Mouse (Mus musculus) heart, postnatal 36 days (tissue): ENCODE measurements around the gene Ercc1. TPM values are rescaled to one million over a fixed set of nuclear protein-coding genes. Genes with fewer than 3 reads are reported as not detected.

ENCODE experiments used
- DNase-seq, 2 experiments: peaks; one replicate each; pipeline ENCODE4 v3.0.0; 2021 to 2022
- intact Hi-C: fragments of 180-260 bp; cut with DNase I; formaldehyde crosslinking; loops from one replicate; pipeline ENCODE4 v1.15.1; 2025
- microRNA-seq, 2 experiments: library from miRNA; unstranded; fragments of <30 nt; microRNA quantifications; one replicate each; pipeline ENCODE4 v1.2.0; 2021; ENCODE audit warnings: borderline number of aligned reads in 2 of 2
- total RNA-seq, 2 experiments: library from RNA; stranded (reverse); gene quantifications; 2 replicates each; pipeline ENCODE4 v1.2.3; 2021

The Ercc1 gene
- total RNA-seq, 2 experiments from 2014 or later = 43.4 to 48.0 TPM

GRCm38 (mm10) chr7:19402535-19403112, 58.0 kb downstream of the Ercc1 start:
- no peak for DNase-seq
- intact Hi-C loops = loop anchor here (10.0 kb wide), 1 partner anchor 302 kb away; no protein-coding TSS in a partner anchor

- peak; percentile 31 to 36 for DNase-seq
- intact Hi-C loops = loop anchor here (10.0 kb wide), 1 partner anchor 301 kb away; no protein-coding TSS in a partner anchor
These were observed 59.2 kb downstream of the Ercc1 start, which contains the start of gene Klc3 for GRCm38 (mm10) chr7:19403731-19404296. Gene Klc3 (minus strand): TSS chr7:19404104.

DNA sequence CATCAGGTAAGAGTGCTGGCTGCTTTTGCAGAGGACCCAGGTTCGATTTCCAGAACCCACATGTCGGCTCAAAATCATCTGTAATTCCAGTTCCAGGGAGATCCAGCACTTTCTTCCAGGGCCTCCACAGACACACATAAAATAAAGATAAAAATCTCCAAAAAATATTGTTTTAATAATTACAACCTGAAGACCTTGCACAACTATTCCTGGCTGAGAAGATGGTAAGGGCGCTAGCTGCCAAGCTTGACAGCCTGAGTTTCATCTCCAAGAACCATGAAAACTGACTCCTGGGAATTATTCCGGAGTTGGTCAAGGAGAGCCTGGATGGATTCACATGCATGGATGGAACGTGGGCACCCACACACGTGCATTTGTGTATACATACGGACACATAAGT, 59.9 kb downstream of the Ercc1 start, which contains the start of gene Ckm:
TSS of gene Ckm (plus strand) at position 301 of the 400 bp plus-strand sequence.
- DNase-seq = no peak
- intact Hi-C loops = loop anchor here (10.0 kb wide), 1 partner anchor 300 kb away; no protein-coding TSS in a partner anchor

GRCm38 (mm10) chr7:19405417-19405816, 60.8 kb downstream of the Ercc1 start:
- intact Hi-C loops = loop anchor here (5.0 to 10.0 kb wide), 4 partner anchors 97 to 299 kb away; no protein-coding TSS in a partner anchor
- DNase-seq = peak; percentile 81 to 94

Small RNA genes lying within 50 kb of the gene (microRNA-seq; reads per million reads assigned to microRNA genes)
- gene Mir343 = 0 reads per million in 2 experiments

Other genes starting within 250 kb of the Ercc1 start
- gene Gm4969, start 226.4 kb upstream of the Ercc1 start, total RNA-seq = not detected
- 1 to 10 TPM; 4.6 to 5.3 TPM for gene Fbxo46, start 224.9 kb upstream of the Ercc1 start, total RNA-seq
- 1 to 10 TPM; 3.8 to 4.8 TPM for gene Qpctl, start 195.5 kb upstream of the Ercc1 start, total RNA-seq
- 10 to 100 TPM; 66.8 to 67.0 TPM for gene Snrpd2, start 195.1 kb upstream of the Ercc1 start, total RNA-seq
- under 1 TPM in 1 of 2 experiments, not detected in 1; 0.14 TPM for gene Gipr, start 178.7 kb upstream of the Ercc1 start, total RNA-seq
- gene Eml2, start 168.4 kb upstream of the Ercc1 start, total RNA-seq = 10 to 100 TPM; 34.3 to 44.4 TPM
- gene Gpr4, start 132.2 kb upstream of the Ercc1 start, total RNA-seq = 10 to 100 TPM in 1 of 2 experiments, 1 to 10 TPM in 1; 7.9 to 10.6 TPM
- 10 to 100 TPM; 53.9 to 62.9 TPM for gene Opa3, start 116.4 kb upstream of the Ercc1 start, total RNA-seq
- 10 to 100 TPM; 32.6 to 36.1 TPM for gene Vasp, start 73.0 kb upstream of the Ercc1 start, total RNA-seq
- not detected for gene Ppm1n, start 64.7 kb upstream of the Ercc1 start, total RNA-seq
- gene Rtn2, start 62.2 kb upstream of the Ercc1 start, total RNA-seq = 100 to 1,000 TPM; 137 to 148 TPM
- gene Fosb, start 34.7 kb upstream of the Ercc1 start, total RNA-seq = under 1 TPM; 0.14 to 0.86 TPM
- 10 to 100 TPM; 10.4 to 11.2 TPM for gene Cd3eap, start 14.7 kb downstream of the Ercc1 start, total RNA-seq
- gene Ppp1r13l, start 15.0 kb downstream of the Ercc1 start, total RNA-seq = 10 to 100 TPM; 35.8 to 44.2 TPM
- gene Ercc2, start 37.2 kb downstream of the Ercc1 start, total RNA-seq = 10 to 100 TPM; 11.8 to 12.0 TPM
- gene Klc3, start 59.3 kb downstream of the Ercc1 start, total RNA-seq = under 1 TPM; 0.24 to 0.92 TPM
- gene Ckm, start 60.0 kb downstream of the Ercc1 start, total RNA-seq = 1,000 to 10,000 TPM; 3,967 to 4,539 TPM
- 10 to 100 TPM; 25.7 to 27.2 TPM for gene Mark4, start 114.0 kb downstream of the Ercc1 start, total RNA-seq
- gene Exoc3l2, start 118.6 kb downstream of the Ercc1 start, total RNA-seq = under 1 TPM; 0.78 to 0.84 TPM
- 1 to 10 TPM; 2.3 to 2.5 TPM for gene Bloc1s3, start 163.6 kb downstream of the Ercc1 start, total RNA-seq
- 10 to 100 TPM; 32.9 to 37.4 TPM for gene Trappc6a, start 163.6 kb downstream of the Ercc1 start, total RNA-seq
- gene Nkpd1, start 173.1 kb downstream of the Ercc1 start, total RNA-seq = not detected
- 10 to 100 TPM; 56.0 to 59.3 TPM for gene Ppp1r37, start 218.3 kb downstream of the Ercc1 start, total RNA-seq
- gene Zfp296, start 232.5 kb downstream of the Ercc1 start, total RNA-seq = under 1 TPM in 1 of 2 experiments, not detected in 1; 0.50 TPM
- gene Gemin7, start 232.8 kb downstream of the Ercc1 start, total RNA-seq = 10 to 100 TPM; 44.1 to 47.8 TPM